Mouse (Mus musculus): Measurements from ENCODE around the gene Hus1b.

Hus1b gene

DNA sequence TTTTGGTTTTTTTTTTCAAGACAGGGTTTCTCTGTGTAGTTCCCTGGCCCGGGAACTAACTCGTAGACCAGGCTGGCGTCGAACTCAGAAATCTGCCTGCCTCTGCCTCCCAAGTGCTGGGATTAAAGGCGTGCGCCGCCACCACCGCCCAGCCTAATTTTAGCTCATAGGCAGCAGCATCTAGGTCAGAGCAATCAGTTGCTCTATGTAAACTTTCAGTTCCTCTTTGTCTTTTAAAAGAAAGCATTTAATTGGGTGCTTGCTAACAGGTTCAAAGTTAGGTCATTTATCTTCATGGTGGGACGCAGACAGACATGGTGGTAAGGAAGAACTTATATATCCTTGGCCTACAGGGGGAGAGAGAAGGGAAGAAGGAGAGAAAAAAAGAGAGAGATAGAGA is 1.6 kb upstream of the Hus1b start:
- no peak for DNase-seq (ENCODE audit: low spot score)

DNA sequence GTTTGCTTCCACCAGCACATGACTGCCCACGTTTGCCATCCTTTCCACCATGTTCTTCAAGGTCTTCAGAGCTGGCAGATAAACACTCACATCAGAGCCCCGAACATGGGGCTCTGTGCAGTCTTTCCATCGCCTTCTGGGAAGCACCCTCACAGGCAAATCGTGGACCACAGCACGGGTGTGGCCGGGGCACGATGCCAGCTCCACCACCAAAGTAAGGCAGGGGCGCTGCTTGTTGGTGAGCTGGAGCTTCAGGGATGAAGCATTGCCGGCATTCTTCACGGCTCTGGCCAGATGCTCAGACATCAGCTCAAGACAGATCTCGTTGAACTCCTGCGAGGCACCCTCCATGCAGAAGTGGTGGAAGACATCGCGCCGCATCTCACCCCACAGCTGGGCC is 430 bp downstream of the Hus1b start:
- DNase-seq (ENCODE audit: low spot score), result no peak

DNA sequence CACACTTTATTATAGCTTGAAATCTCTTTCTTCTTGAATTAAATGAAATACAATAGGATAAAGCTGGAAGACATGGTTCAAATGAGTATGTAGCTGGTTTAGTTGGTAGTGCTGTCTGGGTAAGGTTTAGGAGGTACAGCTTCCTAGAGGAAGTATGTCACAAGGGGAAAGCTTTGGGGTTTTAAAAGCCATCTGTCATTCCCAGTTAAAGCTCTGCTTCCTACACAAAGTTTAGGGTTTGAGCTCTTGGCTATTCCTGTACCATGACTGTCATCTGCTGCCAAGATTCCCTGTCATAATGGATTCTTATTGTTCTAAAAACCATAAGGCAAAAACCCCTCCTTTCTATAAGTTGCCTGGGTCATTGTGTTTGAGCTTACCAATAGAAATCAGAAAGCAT is 1.8 kb downstream of the Hus1b start:
- no peak for DNase-seq (ENCODE audit: low spot score)

DNA sequence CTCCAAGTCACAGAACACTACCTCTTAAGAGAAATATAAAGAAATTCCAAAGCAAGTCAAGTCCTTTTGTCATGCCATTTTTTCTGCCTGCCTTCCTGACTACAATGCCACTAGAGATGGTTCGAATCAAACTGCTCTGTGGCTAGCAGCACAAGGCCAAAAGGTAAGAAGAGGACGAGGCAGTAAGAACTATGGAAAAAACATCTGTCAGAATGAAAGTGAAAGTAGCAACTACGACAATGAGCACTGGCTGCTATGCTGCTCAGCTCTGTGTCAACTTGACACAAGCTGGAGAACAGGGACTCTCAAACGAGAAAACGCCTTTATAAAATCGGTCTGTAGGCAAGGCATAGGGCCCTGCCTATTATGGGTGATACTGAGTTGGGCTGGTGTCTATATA is 14.6 kb downstream of the Hus1b start:
- no peak for DNase-seq (ENCODE audit: low spot score)

DNA sequence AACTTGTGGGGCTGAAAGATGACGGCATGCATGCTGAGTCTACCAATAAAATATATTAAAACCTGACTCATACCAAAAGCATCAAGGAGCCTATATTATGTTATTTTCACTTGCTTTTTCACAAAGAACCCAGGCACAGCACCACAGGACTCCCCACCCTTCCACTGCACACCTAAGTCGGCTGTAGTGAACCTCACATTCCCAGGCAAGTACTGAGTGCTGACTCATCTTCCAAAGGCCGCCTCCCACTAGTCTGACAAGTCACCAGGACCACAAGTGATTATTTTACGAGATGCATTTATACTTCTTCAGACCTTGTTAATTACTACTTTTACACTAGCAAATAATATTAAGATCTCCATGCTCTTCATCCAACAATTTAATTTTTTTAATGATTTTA is 15.9 kb downstream of the Hus1b start:
- no peak for DNase-seq (ENCODE audit: low spot score)

DNA sequence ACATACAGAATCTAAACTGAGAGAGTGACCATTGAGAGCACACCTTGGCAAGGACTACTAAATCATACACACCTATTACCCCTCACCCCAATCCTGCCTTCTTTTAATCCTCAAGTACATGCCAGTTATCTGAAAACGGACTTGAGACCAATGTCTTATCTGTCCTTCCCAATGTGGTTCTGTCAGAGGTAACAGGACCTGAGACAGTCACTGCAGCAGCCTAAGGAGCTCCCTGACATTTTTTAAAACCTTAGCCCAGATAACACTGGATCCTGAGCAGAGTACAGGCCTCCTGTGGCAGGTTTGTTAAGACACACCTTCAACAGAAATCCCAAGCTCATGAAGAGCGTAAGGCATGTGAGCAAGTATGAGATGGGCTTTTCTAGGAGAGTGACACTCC is 18.4 kb downstream of the Hus1b start:
- no peak for DNase-seq (ENCODE audit: low spot score)

DNA sequence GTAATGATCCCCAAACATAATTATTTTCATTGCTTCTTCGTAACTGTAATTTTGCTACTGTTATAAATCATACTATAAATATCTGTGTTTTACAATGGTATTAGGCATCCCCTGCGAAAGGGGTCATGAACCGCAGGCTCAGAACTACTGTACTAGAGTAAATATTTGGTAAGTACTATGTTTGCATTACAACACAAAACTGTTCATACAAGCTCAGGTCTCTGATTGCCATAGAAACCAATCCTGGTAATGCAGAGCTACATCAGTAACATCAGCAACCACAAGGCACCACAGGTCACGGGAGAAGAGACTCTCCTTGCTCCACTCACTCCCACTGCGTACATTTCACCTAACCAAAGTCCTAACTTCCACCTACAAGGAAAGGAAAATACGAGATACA is 23.3 kb downstream of the Hus1b start:
- DNase-seq (ENCODE audit: low spot score), result no peak

DNA sequence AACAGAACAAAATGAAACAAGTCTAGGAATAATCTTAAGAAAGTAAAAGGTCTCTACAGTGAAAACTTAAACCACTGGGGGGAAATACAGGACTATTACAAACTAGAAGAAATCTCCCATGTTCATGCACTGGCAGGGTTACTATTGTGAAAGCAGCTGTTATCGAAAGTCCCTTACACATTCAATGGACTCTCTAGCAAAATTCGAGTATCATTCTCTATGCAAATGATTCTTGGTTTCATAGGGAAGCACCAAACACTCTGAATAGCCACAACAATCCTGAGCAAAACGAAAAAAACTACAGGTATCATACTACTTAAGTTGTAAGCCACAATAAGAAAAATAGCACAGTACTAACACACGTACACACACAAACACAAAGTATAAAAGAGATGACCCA is 25.6 kb downstream of the Hus1b start:
- no peak for DNase-seq (ENCODE audit: low spot score)

DNA sequence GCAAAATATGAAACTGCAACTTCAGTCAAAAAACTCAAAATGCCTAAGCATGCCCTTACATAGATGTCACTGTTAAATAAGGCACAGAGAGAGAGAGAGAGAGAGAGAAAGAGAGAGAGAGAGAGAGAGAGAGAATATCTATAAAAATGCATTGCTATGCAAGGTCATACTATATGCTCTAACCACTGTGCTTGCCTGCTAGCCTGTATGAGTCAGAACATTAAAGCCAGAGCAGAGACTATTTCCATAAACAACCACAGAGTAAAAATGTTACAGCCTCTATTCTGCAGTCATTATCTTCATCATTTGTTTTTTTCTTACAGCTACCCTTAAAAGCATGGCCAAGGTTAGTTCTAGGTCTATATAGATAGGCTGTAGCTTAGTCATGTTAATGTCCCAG is 33.8 kb downstream of the Hus1b start:
- no peak for DNase-seq (ENCODE audit: low spot score)

DNA sequence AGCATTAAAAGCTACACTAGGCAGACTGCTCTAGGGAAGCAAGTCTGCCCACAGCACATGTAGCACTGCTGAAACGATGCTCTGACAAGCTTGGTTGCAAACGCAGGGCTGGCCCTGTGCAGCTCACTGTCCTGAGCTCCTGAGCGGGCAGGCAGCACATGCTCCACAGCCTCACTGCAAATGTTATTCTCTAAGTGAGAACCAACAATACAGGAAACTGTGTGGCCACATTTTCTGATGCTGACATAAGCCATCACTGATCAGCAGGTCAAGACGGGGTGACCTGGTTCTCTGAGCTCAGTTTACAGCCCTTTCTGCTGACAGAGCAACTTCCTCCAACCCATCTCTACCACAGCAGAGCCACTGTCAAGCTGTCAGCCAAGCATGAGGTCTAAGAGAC is 34.5 kb downstream of the Hus1b start:
- no peak for DNase-seq (ENCODE audit: low spot score)

DNA sequence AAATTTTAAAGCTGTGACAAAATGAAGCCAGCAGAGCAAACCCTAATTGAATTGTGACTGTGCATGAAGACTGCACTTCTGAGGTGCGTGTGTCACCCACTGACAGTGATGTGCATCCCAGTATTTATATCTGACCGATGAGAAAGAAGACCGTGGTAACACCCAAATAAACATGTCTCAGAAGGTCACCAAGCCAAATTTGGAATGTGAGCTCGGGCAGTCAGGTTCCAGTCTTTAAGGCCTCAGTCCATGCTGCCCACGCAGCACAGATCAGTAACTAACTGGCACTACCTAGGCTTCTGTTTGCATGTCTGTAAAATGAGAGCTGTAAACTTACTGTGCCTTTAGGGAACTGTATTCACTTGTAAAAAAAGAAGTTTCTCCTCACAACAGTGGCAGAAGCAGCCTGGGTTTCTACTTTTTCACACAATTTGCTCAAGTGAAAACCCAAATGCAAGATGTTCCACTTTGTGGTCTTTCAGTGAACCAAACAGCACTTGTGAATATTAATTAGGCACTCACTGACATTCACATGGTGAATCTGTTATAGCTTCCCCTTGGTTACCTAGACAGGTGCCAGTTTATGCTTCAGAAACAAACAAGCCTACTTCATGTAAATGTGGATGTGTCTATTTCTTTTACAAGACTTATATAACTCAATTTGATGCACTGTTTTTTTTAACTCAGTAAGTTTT is 35.5 kb downstream of the Hus1b start:
- no peak for DNase-seq (ENCODE audit: low spot score)

DNA sequence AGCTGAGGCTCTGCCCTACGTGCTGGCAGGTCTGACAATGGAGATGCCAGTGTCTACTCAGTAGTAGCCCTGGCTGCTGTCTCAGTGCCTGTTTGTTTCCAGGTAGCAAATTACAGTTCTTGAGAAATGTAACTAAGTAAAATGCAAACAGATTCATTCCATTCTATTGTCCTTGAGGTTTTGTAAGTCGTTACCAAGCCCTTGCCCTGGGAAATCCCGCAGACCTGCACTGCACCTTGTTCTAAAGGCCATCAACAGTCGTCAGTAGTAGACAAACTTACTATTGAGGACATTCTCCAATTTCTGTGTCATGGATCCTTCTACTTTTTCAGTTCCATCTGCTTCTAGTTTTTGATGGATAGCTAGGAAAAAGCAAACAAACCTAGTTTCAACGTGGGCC is 36.7 kb downstream of the Hus1b start:
- DNase-seq (ENCODE audit: low spot score), result no peak

DNA sequence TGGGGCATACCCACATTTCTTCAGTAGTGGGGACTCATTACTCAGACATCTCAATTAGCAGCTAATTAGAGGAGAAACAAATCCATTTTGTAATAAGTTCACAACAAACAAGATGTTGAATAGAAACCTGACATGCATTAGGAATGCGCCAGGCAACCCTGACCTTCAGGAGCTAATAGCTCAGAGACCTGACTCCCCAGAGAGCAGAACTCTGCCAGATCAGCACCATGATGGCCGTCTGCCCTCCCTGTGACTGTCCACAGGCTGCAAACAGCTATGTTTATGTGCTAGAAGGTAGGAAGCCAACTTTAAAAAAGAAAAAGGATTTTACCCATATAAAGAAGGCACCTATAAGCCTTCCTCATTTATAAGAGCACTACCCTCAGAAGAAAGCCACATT is 45.3 kb downstream of the Hus1b start:
- DNase-seq (ENCODE audit: low spot score), result no peak

DNA sequence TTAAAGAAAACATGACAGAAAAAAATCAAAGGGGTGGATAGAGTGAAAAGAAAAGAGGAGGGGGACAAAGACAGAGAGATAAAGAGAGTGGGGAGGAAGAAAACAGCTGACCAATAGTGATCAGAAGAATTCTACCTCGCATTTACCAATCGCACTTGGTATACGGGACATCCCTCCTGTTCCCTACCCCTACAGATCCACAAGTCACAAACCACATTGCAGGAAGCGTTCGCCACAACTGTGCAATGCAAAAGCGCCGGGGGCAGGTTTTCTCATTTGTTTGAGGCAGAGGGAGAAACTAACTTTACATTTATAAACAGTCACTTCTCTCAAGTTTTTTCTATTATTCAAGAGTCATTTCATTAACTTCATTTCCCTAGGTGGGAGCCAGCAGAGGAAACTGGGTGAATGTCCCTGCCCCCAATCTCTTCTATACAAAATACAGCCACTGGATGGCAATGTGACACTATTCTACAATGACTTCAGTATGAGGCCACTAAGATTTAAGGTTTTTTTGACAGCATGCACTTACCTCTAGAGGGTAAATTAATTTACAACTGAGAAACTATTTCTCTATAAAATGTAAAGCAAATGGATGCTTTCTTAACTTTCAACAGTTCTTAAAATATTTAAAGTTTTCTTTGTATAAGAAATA is 46.0 kb downstream of the Hus1b start:
- DNase-seq (ENCODE audit: low spot score), result no peak

Data from layer of hippocampus, adult 9-10 months (tissue).